Mouse (Mus musculus) CD4-positive, CD25-positive, alpha-beta regulatory T cell, adult 2 months (primary cell): ENCODE measurements around the gene Gm7735.
"Not testable (repeated sequence)": the region's sequence is repeated elsewhere in the genome, so short reads cannot be mapped to it uniquely, and the experiment has no call there.

Source experiments
- DNase-seq: peaks from one replicate; pipeline ENCODE4 v3.0.0-alpha.2; 2012; ENCODE audit warnings: low read depth, low spot score

The Gm7735 gene

DNA sequence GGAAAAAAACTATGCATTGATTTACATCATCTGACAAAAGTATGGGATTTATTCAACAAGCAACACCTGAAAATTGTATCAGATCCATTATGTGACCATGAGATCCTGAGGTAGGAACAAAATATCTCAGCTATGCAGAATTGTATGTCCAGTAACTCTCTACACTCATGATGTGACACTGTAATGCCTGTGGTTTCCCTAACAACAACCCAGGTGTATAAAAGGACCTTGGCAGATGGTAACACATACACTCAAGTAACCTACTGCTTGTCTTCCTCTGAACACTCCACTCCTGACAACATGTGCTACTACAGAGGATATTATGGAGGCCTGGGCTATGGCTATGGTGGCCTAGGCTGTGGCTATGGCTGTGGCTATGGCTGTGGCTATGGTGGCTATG lies at the start of gene Gm7735:
Gene Gm7735, plus strand, starts transcription at position 301 of the 400 bp plus-strand sequence.
- not testable (repeated sequence) for DNase-seq

DNA sequence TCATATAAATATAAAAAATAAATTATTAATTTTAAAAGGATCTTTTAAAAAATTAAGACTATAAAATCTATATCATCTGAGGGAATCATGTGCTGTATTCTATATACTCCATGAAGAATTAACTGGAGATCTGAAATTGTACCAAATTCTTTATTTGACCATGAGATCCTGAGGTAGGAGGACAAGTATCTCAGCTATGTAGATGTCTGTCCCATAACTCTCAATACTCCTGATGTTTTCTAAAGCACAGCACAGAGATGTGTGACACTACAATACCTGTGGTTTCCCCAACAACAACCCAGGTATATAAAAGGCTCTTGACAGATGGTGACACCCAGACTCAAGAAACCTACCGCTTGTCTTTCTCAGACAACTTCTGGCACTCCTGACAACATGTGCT lies 28.7 kb upstream of the Gm7735 start, which contains the start of gene Gm6358:
Gene Gm6358, plus strand, starts transcription at position 301 of the 400 bp plus-strand sequence.
- DNase-seq, result no peak

- DNase-seq, result no peak
Observed at GRCm38 (mm10) chr16:89150786-89151185, 18.5 kb upstream of the Gm7735 start, which contains the start of gene Gm10061. Gene Gm10061 (plus strand): TSS chr16:89151086.

- DNase-seq, result no peak
Observed at GRCm38 (mm10) chr16:89157652-89158051, 11.6 kb upstream of the Gm7735 start, which contains the start of gene Gm9789. Gene Gm9789 (plus strand): TSS chr16:89157952.

DNA sequence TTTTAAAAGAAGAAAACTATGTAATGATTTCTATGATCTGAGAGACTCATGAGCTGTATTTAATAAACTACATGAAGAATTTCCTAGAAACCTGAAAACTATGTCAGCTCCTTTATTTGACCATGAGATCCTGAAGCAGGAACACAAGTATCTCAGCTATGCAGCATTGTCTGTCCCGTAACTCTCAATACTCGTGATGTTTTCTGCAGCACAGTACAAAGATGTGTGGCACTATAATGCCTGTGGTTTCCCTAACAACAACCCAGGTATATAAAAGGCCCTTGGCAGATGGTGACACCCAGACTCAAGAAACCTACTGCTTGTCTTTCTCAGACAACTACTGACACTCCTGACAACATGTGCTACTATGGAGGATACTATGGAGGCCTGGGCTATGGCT lies 5.1 kb downstream of the Gm7735 start, which contains the start of gene 1110057P08Rik:
Gene 1110057P08Rik, plus strand, starts transcription at position 301 of the 400 bp plus-strand sequence.
- no peak for DNase-seq

- no peak for DNase-seq
Observed at GRCm38 (mm10) chr16:89188621-89189020, 19.3 kb downstream of the Gm7735 start.

GRCm38 (mm10) chr16:89205561-89205960 lies 36.3 kb downstream of the Gm7735 start, which contains the start of gene Krtap20-2:
Gene Krtap20-2 (plus strand): TSS chr16:89205861.
- no peak for DNase-seq
